Mouse (Mus musculus) liver, embryonic 14.5 days (tissue): ENCODE measurements around the gene Dck. TPM values are rescaled to one million over a fixed set of nuclear protein-coding genes. Genes with fewer than 3 reads are reported as not detected.
A peak's percentile ranks its signal among the peaks of the same experiment; 100 is the strongest.

ENCODE experiments used
- ATAC-seq: fragments of 200-750 bp; cut with Nextera tagmentation; 2 replicates; pipeline ENCODE4 v1.8.0; 2017; ENCODE audit warnings: moderate number of reproducible peaks, mild to moderate bottlenecking, moderate library complexity; ENCODE audit not compliant: insufficient read depth
- DNase-seq, 3 experiments: peaks; one replicate each; pipeline ENCODE4 v3.0.0-alpha.2; 2012 to 2013; ENCODE audit warnings: low read depth in 3 of 3, low spot score in 3 of 3
- H3K27ac ChIP-seq: fragments of 300-500 bp; sonication (generic); 2 replicates; pipeline ENCODE4 v1.5.1; 2014; ENCODE audit warnings: moderate library complexity, mild to moderate bottlenecking, control low read depth, inconsistent platforms
- H3K27me3 ChIP-seq: fragments of 300-500 bp; sonication (generic); 2 replicates; pipeline ENCODE4 v1.6.1; 2014; ENCODE audit warnings: mild to moderate bottlenecking, low read length, moderate library complexity; ENCODE audit not compliant: control insufficient read depth, insufficient read depth
- H3K36me3 ChIP-seq: fragments of 300-500 bp; sonication (generic); replicated peaks from 2 replicates; pipeline ENCODE4 v1.6.1; 2014; ENCODE audit warnings: low read depth; ENCODE audit not compliant: control insufficient read depth, insufficient read depth
- H3K4me1 ChIP-seq, 2 experiments: fragments of 200-500 bp in 1 of 2; fragments of 300-500 bp in 1 of 2; sonication (generic) in 1 of 2; replicated peaks; 2 replicates each; pipeline ENCODE4 v1.6.1; 2012 to 2014; ENCODE audit warnings: antibody characterized with exemption in 1 of 2, inconsistent platforms in 1 of 2, low read length in 1 of 2; ENCODE audit not compliant: control insufficient read depth in 2 of 2, insufficient read depth in 2 of 2
- H3K4me2 ChIP-seq: fragments of 300-500 bp; sonication (generic); 2 replicates; pipeline ENCODE4 v1.6.1; 2014; ENCODE audit warnings: low read depth, mild to moderate bottlenecking, control low read depth, moderate library complexity
- H3K4me3 ChIP-seq, 2 experiments: fragments of 200-500 bp in 1 of 2; fragments of 300-500 bp in 1 of 2; sonication (generic) in 1 of 2; 2 replicates each; pipeline ENCODE4 v1.5.1; 2012 to 2014; ENCODE audit warnings: low read depth in 2 of 2, low read length in 2 of 2, mild to moderate bottlenecking in 2 of 2, control low read depth in 1 of 2, inconsistent platforms in 1 of 2, moderate library complexity in 1 of 2; ENCODE audit not compliant: insufficient read depth in 1 of 2
- H3K9ac ChIP-seq: fragments of 300-500 bp; sonication (generic); replicated peaks from 2 replicates; pipeline ENCODE4 v1.6.1; 2014; ENCODE audit warnings: mild to moderate bottlenecking, control low read depth, moderate library complexity
- H3K9me3 ChIP-seq: fragments of 300-500 bp; sonication (generic); 2 replicates; pipeline ENCODE4 v1.6.1; 2016; ENCODE audit warnings: low read length, mixed read lengths; ENCODE audit not compliant: control insufficient read depth
- CTCF ChIP-seq: IDR thresholded peaks from 2 replicates; pipeline ENCODE4 v1.5.1; 2016; ENCODE audit warnings: antibody characterized with exemption, low read depth, control low read depth
- EP300 ChIP-seq: IDR thresholded peaks from 2 replicates; pipeline ENCODE4 v1.6.1; 2016; ENCODE audit warnings: antibody characterized with exemption, low read depth
- WGBS: fragments of 180-500 bp; shearing (Covaris S2); extraction: QIAGEN DNeasy Blood & Tissue Kit; methylation state at CpG from one replicate; pipeline ENCODE4 v1.1.7; 2014; ENCODE audit not compliant: insufficient replicate concordance; 5-methylcytosine and 5-hydroxymethylcytosine counted together
- polyA plus RNA-seq, 2 experiments: library from polyadenylated mRNA; depleted of rRNA in 1 of 2; stranded (reverse) in 1 of 2; unstranded in 1 of 2; fragments of >200 nt; fragmentation: Nextera tagmentation in 1 of 2; extraction: Ambion mirVana in 1 of 2; gene quantifications; 2 replicates each; pipeline versions ENCODE4 v1.2.1 to v1.2.3; 2012 to 2014

The Dck gene
- polyA plus RNA-seq, 2 experiments, result 38.0 to 99.8 TPM

GRCm38 (mm10) chr5:88796588-88796987, 31.8 kb downstream of the Dck start:
- ATAC-seq, result no peak
- no peaks in the 10 kb centered on the region for H3K9me3 ChIP-seq
- TF ChIP-seq EP300 (no peak), CTCF (no peak)
- 65% methylated on average over 11 of the region's 11 CpGs for WGBS
- no peak overlapping the region for H3K4me3 ChIP-seq
- H3K27me3 ChIP-seq, result no peaks in the 10 kb centered on the region; the same call in 1 of the 2 replicates
- H3K4me1 ChIP-seq, result peaks cover 0 to 4% of the 10 kb centered on the region in 2 experiments; a peak in 1 of 4 replicates
- DNase-seq, result no peak
- no peak overlapping the region for H3K27ac ChIP-seq
- H3K4me2 ChIP-seq, result peak overlapping the region; percentile 29
- no peaks in the 10 kb centered on the region for H3K36me3 ChIP-seq
- no peak overlapping the region for H3K9ac ChIP-seq

- no peaks in the 10 kb centered on the region; the same call in 1 of the 2 replicates for H3K27me3 ChIP-seq
- ATAC-seq, result no peak
- H3K4me3 ChIP-seq, result no peak overlapping the region
- WGBS, result 65% methylated on average over 6 of the region's 6 CpGs
- no peaks in the 10 kb centered on the region for H3K36me3 ChIP-seq
- no peak for DNase-seq
- peaks cover 0 to 4% of the 10 kb centered on the region in 2 experiments; a peak in 1 of 4 replicates for H3K4me1 ChIP-seq
- H3K27ac ChIP-seq, result no peak overlapping the region
- no peaks in the 10 kb centered on the region for H3K9me3 ChIP-seq
- no peak for TF ChIP-seq EP300
- no peak for TF ChIP-seq CTCF
- H3K4me2 ChIP-seq, result no peak overlapping the region
- H3K9ac ChIP-seq, result no peak overlapping the region
Measured at GRCm38 (mm10) chr5:88797121-88797520, 32.3 kb downstream of the Dck start.

GRCm38 (mm10) chr5:88805616-88806015, 40.8 kb downstream of the Dck start:
- H3K36me3 ChIP-seq, result no peaks in the 10 kb centered on the region
- H3K27ac ChIP-seq, result no peak overlapping the region
- ATAC-seq (no peak), DNase-seq (no peak)
- H3K9me3 ChIP-seq, result no peaks in the 10 kb centered on the region
- H3K4me1 ChIP-seq, result no peaks in the 10 kb centered on the region
- H3K4me2 ChIP-seq, result no peak overlapping the region
- WGBS, result 65% methylated on average over 4 of the region's 4 CpGs
- H3K4me3 ChIP-seq, result no peak overlapping the region
- no peak overlapping the region for H3K9ac ChIP-seq
- TF ChIP-seq EP300, result no peak
- no peak for TF ChIP-seq CTCF
- H3K27me3 ChIP-seq, result no peaks in the 10 kb centered on the region

GRCm38 (mm10) chr5:88806278-88806677, 41.5 kb downstream of the Dck start:
- 9% methylated on average over 5 of the region's 5 CpGs for WGBS
- Histone ChIP-seq H3K4me3 (no peak overlapping the region), H3K9me3 (no peaks in the 10 kb centered on the region), H3K27me3 (no peaks in the 10 kb centered on the region), H3K4me1 (no peaks in the 10 kb centered on the region), H3K9ac (no peak overlapping the region), H3K36me3 (no peaks in the 10 kb centered on the region), H3K27ac (no peak overlapping the region), H3K4me2 (no peak overlapping the region)
- DNase-seq (no peak), ATAC-seq (no peak)
- TF ChIP-seq EP300, result no peak
- no peak for TF ChIP-seq CTCF

- Histone ChIP-seq H3K27ac (no peak overlapping the region), H3K4me3 (no peak overlapping the region), H3K9ac (no peak overlapping the region), H3K4me1 (no peaks in the 10 kb centered on the region), H3K27me3 (no peaks in the 10 kb centered on the region), H3K4me2 (no peak overlapping the region), H3K36me3 (no peaks in the 10 kb centered on the region), H3K9me3 (no peaks in the 10 kb centered on the region)
- ATAC-seq, result no peak
- no peak for TF ChIP-seq EP300
- TF ChIP-seq CTCF, result no peak
- no peak for DNase-seq
- WGBS, result 34% methylated on average over 9 of the region's 9 CpGs
Measured at GRCm38 (mm10) chr5:88807342-88807741, 42.5 kb downstream of the Dck start.
